Mouse (Mus musculus) heart, postnatal 14 days (tissue): Measurements from ENCODE around the gene Inafm1. TPM values are rescaled to one million over a fixed set of nuclear protein-coding genes. Genes with fewer than 3 reads are reported as not detected.

Source experiments
- total RNA-seq, 2 experiments: library from RNA; stranded (reverse); gene quantifications; 2 replicates each; pipeline ENCODE4 v1.2.3; 2021

The Inafm1 gene
- total RNA-seq, 2 experiments from 2014 or later = 14.6 to 14.9 TPM

Other genes starting within 250 kb of the Inafm1 start
- gene Bicra, start 225.7 kb downstream of the Inafm1 start, total RNA-seq = 1 to 10 TPM; 9.1 to 9.7 TPM
- gene Zfp541, start 211.8 kb downstream of the Inafm1 start, total RNA-seq = not detected
- gene Napa, start 175.2 kb downstream of the Inafm1 start, total RNA-seq = 10 to 100 TPM; 86.1 to 99.9 TPM
- 10 to 100 TPM; 24.9 to 28.0 TPM for gene Kptn, start 153.7 kb downstream of the Inafm1 start, total RNA-seq
- under 1 TPM; 0.63 to 0.84 TPM for gene Slc8a2, start 143.8 kb downstream of the Inafm1 start, total RNA-seq
- 1 to 10 TPM; 3.8 to 5.4 TPM for gene Meis3, start 98.5 kb downstream of the Inafm1 start, total RNA-seq
- 10 to 100 TPM in 1 of 2 experiments, 1 to 10 TPM in 1; 8.7 to 11.1 TPM for gene Dhx34, start 51.6 kb downstream of the Inafm1 start, total RNA-seq
- gene C5ar2, start 29.5 kb downstream of the Inafm1 start, total RNA-seq = 1 to 10 TPM in 1 of 2 experiments, under 1 TPM in 1; 0.93 to 1.1 TPM
- 1 to 10 TPM; 5.2 to 5.8 TPM for gene C5ar1, start 14.1 kb downstream of the Inafm1 start, total RNA-seq
- gene Ccdc9, start 13.2 kb upstream of the Inafm1 start, total RNA-seq = 10 to 100 TPM; 32.1 to 39.4 TPM
- gene Bbc3, start 34.8 kb upstream of the Inafm1 start, total RNA-seq = 1 to 10 TPM; 7.9 to 8.7 TPM
- gene Sae1, start 114.2 kb upstream of the Inafm1 start, total RNA-seq = 10 to 100 TPM; 41.8 to 47.6 TPM
- gene Zc3h4, start 127.3 kb upstream of the Inafm1 start, total RNA-seq = 10 to 100 TPM; 29.5 to 30.1 TPM
- gene Tmem160, start 179.2 kb upstream of the Inafm1 start, total RNA-seq = 10 to 100 TPM; 85.0 to 86.8 TPM
- not detected for gene Npas1, start 204.1 kb upstream of the Inafm1 start, total RNA-seq